Mouse (Mus musculus) hindbrain, postnatal 0 days (tissue): ENCODE data around the gene St8sia2. TPM values are rescaled to one million over a fixed set of nuclear protein-coding genes. Genes with fewer than 3 reads are reported as not detected.

Source experiments
- ATAC-seq: fragments of 200-750 bp; cut with Nextera tagmentation; 2 replicates; pipeline ENCODE4 v1.8.0; 2017; ENCODE audit warnings: mild to moderate bottlenecking, moderate TSS enrichment, moderate library complexity
- DNase-seq: peaks from one replicate; pipeline ENCODE4 v3.0.0-alpha.2; 2015; ENCODE audit warnings: low spot score
- H3K27ac ChIP-seq: fragments of 300-500 bp; sonication (generic); 2 replicates; pipeline ENCODE4 v1.5.1; 2014; ENCODE audit warnings: mild to moderate bottlenecking
- H3K27me3 ChIP-seq: fragments of 300-500 bp; sonication (generic); 2 replicates; pipeline ENCODE4 v1.6.1; 2014; ENCODE audit warnings: low read length, mixed read lengths; ENCODE audit not compliant: insufficient read depth
- H3K36me3 ChIP-seq: fragments of 300-500 bp; sonication (generic); 2 replicates; pipeline ENCODE4 v1.6.1; 2014; ENCODE audit warnings: low read length, mixed read lengths; ENCODE audit not compliant: insufficient read depth
- H3K4me1 ChIP-seq: fragments of 300-500 bp; sonication (generic); 2 replicates; pipeline ENCODE4 v1.6.1; 2014; ENCODE audit warnings: antibody characterized with exemption, low read length, mixed read lengths; ENCODE audit not compliant: insufficient read depth
- H3K4me2 ChIP-seq: fragments of 300-500 bp; sonication (generic); 2 replicates; pipeline ENCODE4 v1.6.1; 2014; ENCODE audit warnings: low read depth, mild to moderate bottlenecking, low read length, moderate library complexity, mixed read lengths
- H3K4me3 ChIP-seq: fragments of 300-500 bp; sonication (generic); 2 replicates; pipeline ENCODE4 v1.5.1; 2014; ENCODE audit warnings: low read length
- H3K9ac ChIP-seq: fragments of 300-500 bp; sonication (generic); replicated peaks from 2 replicates; pipeline ENCODE4 v1.6.1; 2014; ENCODE audit warnings: mild to moderate bottlenecking, low read length, moderate library complexity, mixed read lengths
- H3K9me3 ChIP-seq: fragments of 300-500 bp; sonication (generic); 2 replicates; pipeline ENCODE4 v1.6.1; 2016; ENCODE audit warnings: low read length, mixed read lengths
- CTCF ChIP-seq: IDR thresholded peaks from 2 replicates; pipeline ENCODE4 v1.5.1; 2016; ENCODE audit warnings: antibody characterized with exemption, control low read depth, low read depth
- WGBS: fragments of 180-500 bp; shearing (Covaris S2); extraction: QIAGEN DNeasy Blood & Tissue Kit; methylation state at CpG from one replicate; pipeline ENCODE4 v1.1.7; 2014; 5-methylcytosine and 5-hydroxymethylcytosine counted together
- polyA plus RNA-seq: library from polyadenylated mRNA; unstranded; fragments of >200 nt; fragmentation: Nextera tagmentation; extraction: Ambion mirVana; gene quantifications from 2 replicates; pipeline ENCODE4 v1.2.1, GENCODE M21; 2015
- total RNA-seq: library from RNA; depleted of rRNA; stranded (reverse); fragments of >200 nt; gene quantifications from 2 replicates; pipeline ENCODE4 v1.2.3, GENCODE M21; 2014

Gene St8sia2
- total and polyA plus RNA-seq, 2 experiments from 2014 or later = 45.1 to 54.8 TPM

DNA sequence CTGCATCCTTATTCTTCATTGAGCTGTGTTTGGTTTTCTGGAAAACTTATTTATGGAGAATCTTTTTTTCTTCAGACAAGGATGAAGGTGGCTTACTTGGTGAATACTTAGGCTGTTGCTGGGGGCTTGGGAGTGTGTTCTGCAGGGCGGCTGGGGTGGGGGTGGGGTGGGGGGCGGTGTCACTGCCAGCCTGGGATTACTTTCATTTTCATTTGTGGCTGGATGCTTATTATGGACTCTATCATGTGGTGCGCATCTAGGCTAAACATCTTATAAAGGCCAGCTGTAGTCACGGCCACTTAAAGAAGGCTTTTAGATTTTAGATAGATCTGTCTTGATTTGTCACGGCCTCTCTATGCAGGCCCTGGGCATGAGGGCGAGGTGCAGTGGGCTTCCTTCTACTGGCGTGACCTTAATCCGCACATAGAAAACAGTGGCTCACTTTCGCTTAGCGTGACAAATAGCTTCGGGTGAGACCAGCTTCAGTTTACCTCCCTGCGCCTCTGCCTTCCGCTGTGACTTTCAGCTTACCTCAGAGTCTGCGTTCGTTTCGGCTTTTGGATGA, 92.5 kb downstream of the St8sia2 start:
- 41% methylated on average over 16 of the region's 16 CpGs for WGBS
- no peak for ATAC-seq
- H3K27ac ChIP-seq = no peak overlapping the region
- no peak overlapping the region for H3K4me3 ChIP-seq
- no peaks in the 10 kb centered on the region for H3K36me3 ChIP-seq
- H3K9me3 ChIP-seq = no peaks in the 10 kb centered on the region
- TF ChIP-seq CTCF = no peak
- peaks cover 13% of the 10 kb centered on the region; the same call in 1 of the 2 replicates for H3K4me1 ChIP-seq
- no peaks in the 10 kb centered on the region for H3K27me3 ChIP-seq
- H3K9ac ChIP-seq = no peak overlapping the region
- H3K4me2 ChIP-seq = no peak overlapping the region
- DNase-seq = no peak

DNA sequence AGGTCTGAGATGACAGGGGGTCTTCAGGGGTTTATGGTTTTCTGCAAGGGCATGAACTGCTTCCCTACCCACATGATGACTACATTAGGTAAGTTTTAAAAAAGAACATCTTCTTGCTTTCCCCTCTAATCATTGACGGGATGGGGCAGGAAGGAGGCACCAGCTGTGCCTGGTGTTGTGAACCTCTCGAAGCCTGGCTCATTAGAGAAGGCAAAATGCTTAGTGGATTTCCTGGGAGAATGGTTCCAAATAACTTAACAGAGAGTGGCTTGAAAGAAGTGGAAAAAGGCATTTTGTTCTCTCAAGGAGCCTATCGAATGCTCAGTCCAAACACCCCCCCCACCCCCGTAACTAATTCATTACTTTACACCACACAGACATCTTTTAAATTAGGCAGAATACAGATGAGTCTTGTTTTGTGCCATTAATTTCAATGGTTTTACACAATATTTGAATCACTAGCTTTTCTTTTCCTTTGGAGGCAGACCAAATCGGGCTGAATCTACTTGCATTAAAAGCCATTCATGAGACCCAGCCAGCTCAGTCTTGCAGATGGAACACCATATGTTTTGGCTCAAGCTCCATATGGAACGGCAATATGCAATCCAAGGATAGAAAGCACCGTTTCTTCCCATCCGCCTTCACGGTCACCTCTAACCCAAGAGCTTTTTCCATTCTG, 95.7 kb downstream of the St8sia2 start:
- ATAC-seq = peak; percentile 88
- Histone ChIP-seq H3K27me3 (no peaks in the 10 kb centered on the region), H3K27ac (0 out of 2 replicates have a peak overlapping the region, but pooled peaks have one; percentile 1), H3K36me3 (no peaks in the 10 kb centered on the region), H3K4me2 (0 out of 2 replicates have a peak overlapping the region, but pooled peaks have one; percentile 18), H3K9me3 (no peaks in the 10 kb centered on the region), H3K4me1 (peaks cover 13% of the 10 kb centered on the region; the same call in 1 of the 2 replicates), H3K9ac (no peak overlapping the region), H3K4me3 (no peak overlapping the region)
- no peak for TF ChIP-seq CTCF
- peak; percentile 92 for DNase-seq
- WGBS = 19% methylated on average over 9 of the region's 9 CpGs

DNA sequence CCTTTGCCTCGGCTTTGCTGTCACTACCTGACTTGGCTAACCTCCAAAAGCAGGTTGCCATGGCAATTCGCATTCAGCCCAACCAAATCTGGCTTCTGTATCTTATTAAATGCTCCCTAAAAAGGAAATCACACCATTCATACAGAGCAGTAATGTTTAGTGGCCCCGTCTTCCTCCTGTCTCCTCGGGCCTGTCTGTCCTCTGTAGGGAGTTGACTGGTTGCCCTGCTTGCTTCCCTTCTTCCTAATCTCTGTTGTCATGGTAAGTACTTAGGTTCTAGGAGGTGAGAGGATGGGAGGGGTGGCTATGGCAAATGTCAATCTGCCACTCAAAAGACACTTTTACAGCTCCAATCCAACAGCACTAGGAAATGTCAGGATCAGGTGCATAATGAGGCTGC, 101.6 kb downstream of the St8sia2 start:
- H3K36me3 ChIP-seq = no peaks in the 10 kb centered on the region
- no peaks in the 10 kb centered on the region for H3K27me3 ChIP-seq
- ATAC-seq = no peak
- H3K4me3 ChIP-seq = no peak overlapping the region
- no peaks in the 10 kb centered on the region for H3K9me3 ChIP-seq
- H3K4me2 ChIP-seq = no peak overlapping the region
- TF ChIP-seq CTCF = no peak
- H3K4me1 ChIP-seq = no peaks in the 10 kb centered on the region
- 36% methylated on average over 4 of the region's 4 CpGs for WGBS
- no peak overlapping the region for H3K27ac ChIP-seq
- DNase-seq = no peak
- no peak overlapping the region for H3K9ac ChIP-seq

DNA sequence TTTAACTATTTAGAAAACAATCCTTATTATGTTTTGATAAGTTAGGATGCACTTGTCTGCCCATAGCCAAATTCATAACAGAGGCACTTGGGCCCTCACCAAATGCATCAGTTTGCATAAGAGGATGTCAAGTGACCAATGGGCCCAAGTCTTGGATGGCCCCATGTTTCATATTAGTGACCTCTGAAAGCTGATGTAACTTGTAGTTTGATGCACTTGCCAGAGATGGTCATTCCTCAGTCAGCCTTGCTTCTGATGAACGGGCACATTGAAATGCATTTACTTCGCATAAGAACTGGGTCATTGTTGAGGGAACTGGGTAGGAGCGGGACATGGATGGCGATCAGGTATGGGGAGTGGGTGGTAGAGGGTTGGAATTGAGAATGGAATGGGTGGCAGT, 102.6 kb downstream of the St8sia2 start:
- Histone ChIP-seq H3K36me3 (no peaks in the 10 kb centered on the region), H3K4me1 (no peaks in the 10 kb centered on the region), H3K4me3 (no peak overlapping the region), H3K4me2 (no peak overlapping the region), H3K9ac (no peak overlapping the region), H3K9me3 (no peaks in the 10 kb centered on the region), H3K27me3 (no peaks in the 10 kb centered on the region), H3K27ac (no peak overlapping the region)
- TF ChIP-seq CTCF = no peak
- WGBS = 91% methylated on average over 4 of the region's 4 CpGs
- ATAC-seq = no peak
- no peak for DNase-seq

DNA sequence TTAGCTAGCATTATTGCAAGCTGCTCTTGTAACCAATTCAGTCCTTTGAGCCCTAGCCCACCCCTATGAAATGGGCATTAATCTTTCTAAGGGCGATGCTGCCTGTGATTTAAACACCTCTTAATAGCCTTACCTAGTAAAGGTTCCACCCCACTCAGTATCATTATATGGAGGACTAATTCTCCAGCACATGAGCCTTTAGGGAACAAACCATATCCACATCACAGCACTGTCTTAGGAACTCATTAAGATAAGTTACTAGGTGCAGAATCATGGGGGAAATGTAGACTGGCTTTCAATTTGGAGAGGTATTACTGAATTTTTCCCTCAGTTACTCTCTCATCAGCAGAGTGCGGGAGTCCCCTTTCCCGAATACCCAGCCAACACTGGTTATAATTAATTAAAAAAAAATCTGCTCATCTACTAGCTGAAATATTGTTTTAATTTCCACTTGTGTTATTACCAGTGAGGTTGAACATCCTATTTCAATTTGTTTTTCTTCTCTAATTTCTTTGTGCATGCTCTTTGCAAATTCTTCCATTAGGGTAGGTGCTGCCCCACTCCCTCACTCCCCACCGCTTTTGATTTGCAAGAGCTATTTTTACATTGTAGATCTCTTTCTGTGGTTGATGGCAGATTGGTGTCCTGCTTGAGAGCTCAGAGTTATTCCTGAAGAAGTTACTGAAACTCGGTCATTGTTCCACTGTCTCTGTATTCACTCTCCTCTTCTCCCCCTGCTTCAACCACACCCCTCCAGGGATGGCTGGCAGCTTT, 103.9 kb downstream of the St8sia2 start:
- H3K4me2 ChIP-seq = no peak overlapping the region
- H3K27ac ChIP-seq = no peak overlapping the region
- no peak for TF ChIP-seq CTCF
- WGBS = 63% methylated on average over 5 of the region's 5 CpGs
- ATAC-seq (peak; percentile 70), DNase-seq (no peak)
- no peak overlapping the region for H3K4me3 ChIP-seq
- H3K27me3 ChIP-seq = no peaks in the 10 kb centered on the region
- no peaks in the 10 kb centered on the region for H3K9me3 ChIP-seq
- no peaks in the 10 kb centered on the region for H3K4me1 ChIP-seq
- H3K9ac ChIP-seq = no peak overlapping the region
- H3K36me3 ChIP-seq = no peaks in the 10 kb centered on the region

DNA sequence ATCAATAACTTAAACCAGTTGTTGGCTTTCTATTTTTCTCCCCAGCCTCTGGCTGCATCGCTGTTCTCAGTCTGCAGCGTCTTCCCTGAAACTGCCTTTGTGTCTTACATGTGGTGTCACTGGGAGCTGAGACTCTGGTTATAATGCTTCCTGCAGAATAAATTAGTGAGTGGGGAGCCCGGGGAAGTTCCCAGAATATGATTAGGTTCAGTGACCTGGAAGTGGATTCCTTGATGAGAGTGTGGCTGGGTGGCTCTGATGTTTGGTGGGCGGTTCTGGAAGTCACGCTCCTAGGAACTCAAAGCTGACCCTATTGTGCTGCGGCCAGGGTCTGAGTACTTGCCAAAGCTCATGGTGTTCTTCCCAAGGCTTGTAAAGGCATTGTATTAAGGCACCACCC, 119.0 kb downstream of the St8sia2 start:
- ATAC-seq (peak; percentile 44; the same call in 1 of the 2 replicates), DNase-seq (no peak)
- H3K36me3 ChIP-seq = no peaks in the 10 kb centered on the region
- no peaks in the 10 kb centered on the region for H3K27me3 ChIP-seq
- TF ChIP-seq CTCF = no peak
- no peak overlapping the region for H3K9ac ChIP-seq
- H3K4me3 ChIP-seq = no peak overlapping the region
- H3K4me1 ChIP-seq = no peaks in the 10 kb centered on the region; the same call in 1 of the 2 replicates
- WGBS = 22% methylated on average over 6 of the region's 6 CpGs
- no peaks in the 10 kb centered on the region for H3K9me3 ChIP-seq
- H3K4me2 ChIP-seq = no peak overlapping the region
- H3K27ac ChIP-seq = no peak overlapping the region
